Mouse (Mus musculus) brown adipose tissue, adult 24 weeks (tissue): ENCODE measurements around the gene Hlx. TPM values are rescaled to one million over a fixed set of nuclear protein-coding genes. Genes with fewer than 3 reads are reported as not detected.

ENCODE experiments used
- H3K27ac ChIP-seq: fragments of 200-500 bp; replicated peaks from 2 replicates; pipeline ENCODE4 v1.5.1; 2012; ENCODE audit warnings: low read depth, mild to moderate bottlenecking, low read length
- H3K4me1 ChIP-seq: fragments of 200-500 bp; 2 replicates; pipeline ENCODE4 v1.6.1; 2012; ENCODE audit warnings: low read length, mixed read lengths; ENCODE audit not compliant: control insufficient read depth, insufficient read depth, insufficient read length
- H3K4me3 ChIP-seq: fragments of 200-500 bp; 2 replicates; pipeline ENCODE4 v1.5.1; 2012; ENCODE audit warnings: low read depth, mild to moderate bottlenecking, low read length, moderate library complexity; ENCODE audit not compliant: insufficient read depth
- polyA plus RNA-seq: library from polyadenylated mRNA; stranded (reverse); fragments of >200 nt; gene quantifications from 2 replicates; pipeline ENCODE4 v1.2.4, GENCODE M21; 2012; ENCODE audit not compliant: missing spikeins, insufficient read depth, insufficient read length

The Hlx gene
- polyA plus RNA-seq, 1 experiment, result 11.3 TPM

- no peak overlapping the region for H3K4me3 ChIP-seq
- no peaks in the 10 kb centered on the region; the same call in 1 of the 2 replicates for H3K4me1 ChIP-seq
- H3K27ac ChIP-seq, result no peak overlapping the region
Observed at GRCm38 (mm10) chr1:184713716-184714115, 18.7 kb downstream of the Hlx start.

- no peak overlapping the region for H3K4me3 ChIP-seq
- no peak overlapping the region for H3K27ac ChIP-seq
- no peaks in the 10 kb centered on the region for H3K4me1 ChIP-seq
Observed at GRCm38 (mm10) chr1:184707532-184708248, 24.7 kb downstream of the Hlx start.

- H3K27ac ChIP-seq, result no peak overlapping the region
- no peaks in the 10 kb centered on the region for H3K4me1 ChIP-seq
- no peak overlapping the region for H3K4me3 ChIP-seq
Observed at GRCm38 (mm10) chr1:184704901-184705300, 27.5 kb downstream of the Hlx start.

GRCm38 (mm10) chr1:184699295-184699694 lies 33.1 kb downstream of the Hlx start:
- H3K4me3 ChIP-seq, result no peak overlapping the region
- H3K4me1 ChIP-seq, result no peaks in the 10 kb centered on the region
- no peak overlapping the region for H3K27ac ChIP-seq

GRCm38 (mm10) chr1:184695451-184695850 lies 37.0 kb downstream of the Hlx start:
- no peak overlapping the region for H3K27ac ChIP-seq
- H3K4me3 ChIP-seq, result no peak overlapping the region
- H3K4me1 ChIP-seq, result peaks cover 2% of the 10 kb centered on the region; the same call in 1 of the 2 replicates

GRCm38 (mm10) chr1:184692204-184692904 lies 40.1 kb downstream of the Hlx start:
- no peak overlapping the region for H3K4me3 ChIP-seq
- H3K4me1 ChIP-seq, result peaks cover 2% of the 10 kb centered on the region; the same call in 1 of the 2 replicates
- no peak overlapping the region for H3K27ac ChIP-seq

GRCm38 (mm10) chr1:184691240-184691639 lies 41.2 kb downstream of the Hlx start:
- H3K4me1 ChIP-seq, result peaks cover 2% of the 10 kb centered on the region; the same call in 1 of the 2 replicates
- no peak overlapping the region for H3K27ac ChIP-seq
- H3K4me3 ChIP-seq, result no peak overlapping the region

GRCm38 (mm10) chr1:184688026-184688425 lies 44.4 kb downstream of the Hlx start:
- Histone ChIP-seq H3K4me1 (peaks cover 2% of the 10 kb centered on the region; the same call in 1 of the 2 replicates), H3K27ac (no peak overlapping the region), H3K4me3 (no peak overlapping the region)

GRCm38 (mm10) chr1:184687512-184687911 lies 44.9 kb downstream of the Hlx start:
- Histone ChIP-seq H3K4me3 (no peak overlapping the region), H3K4me1 (peaks cover under 1% of the 10 kb centered on the region; the same call in 1 of the 2 replicates), H3K27ac (no peak overlapping the region)

GRCm38 (mm10) chr1:184683541-184683940 lies 48.9 kb downstream of the Hlx start:
- H3K4me3 ChIP-seq, result no peak overlapping the region
- no peak overlapping the region for H3K27ac ChIP-seq
- H3K4me1 ChIP-seq, result no peaks in the 10 kb centered on the region

- Histone ChIP-seq H3K4me1 (no peaks in the 10 kb centered on the region), H3K27ac (no peak overlapping the region), H3K4me3 (no peak overlapping the region)
Observed at GRCm38 (mm10) chr1:184679416-184679965, 52.9 kb downstream of the Hlx start.

GRCm38 (mm10) chr1:184677641-184678040 lies 54.8 kb downstream of the Hlx start:
- Histone ChIP-seq H3K4me1 (no peaks in the 10 kb centered on the region), H3K4me3 (no peak overlapping the region), H3K27ac (no peak overlapping the region)

Other genes starting within 250 kb of the Hlx start
- gene Marc1, start 78.7 kb upstream of the Hlx start, polyA plus RNA-seq, result 13.6 and 14.3 TPM in 2 replicates
- gene Marc2, start 113.8 kb upstream of the Hlx start, polyA plus RNA-seq, result 234 and 326 TPM in 2 replicates
- gene C130074G19Rik, start 150.6 kb upstream of the Hlx start, polyA plus RNA-seq, result 86.6 and 95.5 TPM in 2 replicates